Mouse (Mus musculus): ENCODE measurements around the gene Ankrd44. TPM values are rescaled to one million over a fixed set of nuclear protein-coding genes. Genes with fewer than 3 reads are reported as not detected.
"Not testable (repeated sequence)": the region's sequence is repeated elsewhere in the genome, so short reads cannot be mapped to it uniquely, and the experiment has no call there.

Ankrd44 gene
- 10 to 100 TPM; 15.9 to 16.9 TPM for total RNA-seq (2021)
- long read RNA-seq, experiment 1, full-length matches to known transcripts = 3 of 3 reads
- long read RNA-seq, experiment 1, partial matches to known transcripts = 0 of 3 reads
- long read RNA-seq, experiment 1, other reads (novel, unspliced or antisense) = 0 of 3 reads
- long read RNA-seq, experiment 2, full-length matches to known transcripts = 2 of 3 reads
- long read RNA-seq, experiment 2, partial matches to known transcripts = 1 of 3 reads
- long read RNA-seq, experiment 2, other reads (novel, unspliced or antisense) = 0 of 3 reads

GRCm38 (mm10) chr1:54925971-54926771 lies at the start of gene Ankrd44:
Gene Ankrd44 (minus strand): TSS chr1:54926387.
- peak; percentile 89 to 91 for DNase-seq
- intact Hi-C loops (cut with DNase I) = loop anchor here (1.0 to 5.0 kb wide), 5 partner anchors 51 to 260 kb away; no protein-coding TSS in a partner anchor

DNA sequence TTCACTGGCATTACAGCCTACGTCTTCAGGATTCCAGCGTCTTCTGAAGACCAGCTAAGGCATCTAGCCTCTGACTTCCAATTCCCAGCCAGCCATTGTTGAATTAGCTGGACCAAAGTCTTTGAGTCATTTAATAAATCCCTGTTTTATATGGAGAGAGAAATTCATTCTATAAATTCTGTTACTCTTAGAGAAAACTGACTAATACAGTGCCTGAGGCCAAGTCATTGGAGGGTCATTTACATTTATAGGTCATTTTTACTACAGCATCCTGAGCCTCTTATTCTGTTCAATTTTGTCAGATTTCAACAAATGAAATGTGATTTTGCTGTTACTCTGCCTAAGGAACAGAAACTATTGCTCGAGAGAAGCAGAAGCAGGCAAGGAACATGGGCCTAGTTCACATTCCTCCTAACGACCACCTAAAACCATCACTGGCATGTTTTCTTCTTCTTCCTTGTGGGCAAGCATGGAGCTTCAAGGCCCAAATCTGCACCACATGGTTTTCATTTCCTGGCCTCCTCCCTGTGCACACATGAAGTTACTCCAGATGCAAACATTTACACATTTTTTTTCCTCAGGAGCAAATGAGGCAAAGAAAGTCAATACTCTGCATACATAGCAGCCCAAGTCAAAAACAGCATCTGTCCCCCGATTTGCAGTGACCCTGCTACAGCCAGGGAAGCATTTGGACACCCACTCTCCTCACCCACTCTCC lies 45.7 kb upstream of the Ankrd44 start:
- intact Hi-C loops (cut with DNase I) = no loop called here

GRCm38 (mm10) chr1:54966858-54967257 lies 40.7 kb upstream of the Ankrd44 start:
- intact Hi-C loops (cut with DNase I) = no loop called here
- no peak for DNase-seq

More for the DNA sequence above, 45.7 kb upstream of the Ankrd44 start:
- no peak for DNase-seq

DNA sequence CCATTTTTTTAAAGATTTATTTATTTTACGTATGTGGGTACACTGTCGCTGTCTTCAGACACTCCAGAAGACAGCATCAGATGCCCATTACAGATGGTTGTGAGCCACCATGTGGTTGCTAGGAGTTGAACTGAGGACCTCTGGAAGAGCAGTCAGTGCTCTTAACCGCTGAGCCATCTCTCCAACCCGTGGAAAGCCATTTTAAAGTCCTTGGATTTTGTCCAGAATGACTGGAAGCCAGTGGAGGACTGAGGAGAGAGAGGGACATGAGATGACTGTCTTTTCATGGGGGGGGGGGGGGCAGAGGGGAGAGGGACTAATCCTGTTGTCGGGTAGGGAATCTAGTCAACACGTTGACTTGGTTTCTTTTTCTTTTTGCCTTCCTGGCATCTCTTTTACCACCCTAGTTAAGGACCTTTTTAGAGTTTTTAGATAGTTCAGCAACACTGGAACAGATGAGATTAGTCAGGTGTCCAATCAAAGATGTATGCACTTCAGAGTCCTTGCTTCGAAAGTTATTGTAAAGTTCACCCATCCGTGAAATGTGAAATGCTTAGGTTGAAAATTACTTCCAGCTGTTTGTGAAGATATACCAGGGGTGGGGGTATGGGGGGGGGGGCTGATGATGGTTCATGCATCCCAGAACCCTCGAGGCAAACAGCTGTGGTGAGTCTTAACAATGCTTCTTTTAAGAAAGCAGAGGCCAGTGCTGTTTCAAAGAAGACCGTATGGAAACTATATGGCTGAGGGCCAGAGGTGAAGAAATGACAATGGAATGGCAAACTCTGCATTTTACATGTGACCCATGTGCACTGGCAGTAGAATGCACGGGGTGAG lies 39.2 kb upstream of the Ankrd44 start:
- no peak for DNase-seq
- intact Hi-C loops (cut with DNase I) = no loop called here

DNA sequence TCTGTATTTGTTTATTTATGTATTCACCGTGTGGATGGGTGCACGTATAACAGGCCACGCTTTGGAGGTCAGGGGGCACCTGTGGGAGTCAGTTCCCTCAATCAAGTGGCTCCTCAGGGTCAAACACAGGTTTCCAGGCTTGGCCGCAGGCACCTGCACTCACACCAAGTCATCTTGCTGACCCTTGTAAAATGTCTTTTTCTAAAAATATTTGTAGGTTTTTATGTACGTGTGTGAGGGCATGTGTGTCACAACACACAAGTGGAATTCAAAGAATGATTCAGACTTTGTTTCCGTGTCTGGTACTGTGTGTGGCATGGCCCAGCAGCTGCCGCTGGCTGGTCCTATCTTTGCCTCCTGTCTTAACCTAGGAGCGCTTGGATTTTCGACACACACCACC lies 35.5 kb upstream of the Ankrd44 start:
- intact Hi-C loops (cut with DNase I) = no loop called here
- DNase-seq = no peak

- intact Hi-C loops (cut with DNase I) = no loop called here
- DNase-seq = no peak
Measured at GRCm38 (mm10) chr1:54960613-54961165, 34.5 kb upstream of the Ankrd44 start.

DNA sequence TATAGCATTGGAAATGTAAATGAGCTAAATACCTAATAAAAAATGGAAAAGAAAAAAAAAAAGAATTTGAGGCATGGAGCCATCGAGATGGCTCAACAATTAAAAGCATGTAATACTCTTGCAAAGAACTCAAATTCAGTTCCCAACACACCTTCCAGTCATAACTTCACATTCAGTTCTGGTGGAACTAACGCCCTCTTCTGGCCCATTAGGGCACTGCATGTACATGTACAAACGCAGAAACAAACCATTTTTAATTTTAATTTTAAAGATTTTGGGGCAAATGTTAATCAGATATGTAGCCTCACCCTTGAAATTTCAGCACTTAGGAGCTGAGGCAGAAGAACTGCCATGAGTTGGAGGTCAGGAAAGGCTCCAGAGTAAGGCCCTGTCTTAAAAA lies 32.3 kb upstream of the Ankrd44 start:
- intact Hi-C loops (cut with DNase I) = no loop called here
- DNase-seq = no peak

GRCm38 (mm10) chr1:54956995-54957394 lies 30.8 kb upstream of the Ankrd44 start:
- intact Hi-C loops (cut with DNase I); DNase-seq: not testable (repeated sequence)

GRCm38 (mm10) chr1:54954856-54955255 lies 28.7 kb upstream of the Ankrd44 start:
- no peak for DNase-seq
- intact Hi-C loops (cut with DNase I) = no loop called here

- DNase-seq = no peak
- intact Hi-C loops (cut with DNase I) = no loop called here
Measured at GRCm38 (mm10) chr1:54944648-54945047, 18.5 kb upstream of the Ankrd44 start.

DNA sequence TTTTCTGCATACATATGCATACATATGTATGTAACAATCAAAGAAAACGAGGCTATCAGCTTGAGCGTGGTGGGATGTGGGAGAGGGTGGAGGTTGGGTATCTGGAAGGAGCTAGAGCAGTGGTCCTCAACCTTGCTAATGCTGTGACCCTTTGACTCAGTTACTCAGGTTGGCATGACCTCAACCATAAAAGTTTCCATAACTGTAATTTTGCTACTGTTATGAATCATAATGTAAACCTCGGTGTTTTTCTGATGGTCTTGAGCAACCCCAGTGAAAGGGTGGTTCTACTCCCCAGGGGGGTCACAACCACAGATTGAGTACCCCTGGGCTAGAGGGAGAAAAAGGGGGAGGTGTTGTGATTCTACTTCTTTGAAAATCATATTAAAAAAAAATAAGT lies 9.3 kb upstream of the Ankrd44 start:
- intact Hi-C loops (cut with DNase I) = no loop called here
- no peak for DNase-seq

DNA sequence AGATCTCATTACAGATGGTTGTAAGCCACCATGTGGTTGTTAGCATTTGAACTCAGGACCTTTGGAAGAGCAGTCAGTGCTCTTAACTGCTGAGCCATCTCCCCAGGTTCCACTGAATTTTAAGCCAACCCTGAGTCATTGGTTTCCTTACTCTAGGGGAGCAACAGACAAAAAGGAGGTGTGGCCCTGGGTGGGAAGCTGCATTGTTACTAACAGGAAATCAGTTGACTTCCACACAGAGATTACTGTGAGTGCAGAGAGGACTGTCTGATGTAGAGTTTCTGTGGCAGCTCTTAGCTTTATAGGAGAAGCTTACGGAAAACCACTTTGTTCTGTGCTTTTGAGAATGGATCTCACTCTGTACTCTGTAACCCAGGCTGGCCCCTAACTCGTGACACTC lies 8.7 kb upstream of the Ankrd44 start:
- intact Hi-C loops (cut with DNase I) = no loop called here

GRCm38 (mm10) chr1:54933646-54934045 lies 7.5 kb upstream of the Ankrd44 start:
- DNase-seq = no peak
- intact Hi-C loops (cut with DNase I) = no loop called here

More for the DNA sequence above, 8.7 kb upstream of the Ankrd44 start:
- no peak for DNase-seq

DNA sequence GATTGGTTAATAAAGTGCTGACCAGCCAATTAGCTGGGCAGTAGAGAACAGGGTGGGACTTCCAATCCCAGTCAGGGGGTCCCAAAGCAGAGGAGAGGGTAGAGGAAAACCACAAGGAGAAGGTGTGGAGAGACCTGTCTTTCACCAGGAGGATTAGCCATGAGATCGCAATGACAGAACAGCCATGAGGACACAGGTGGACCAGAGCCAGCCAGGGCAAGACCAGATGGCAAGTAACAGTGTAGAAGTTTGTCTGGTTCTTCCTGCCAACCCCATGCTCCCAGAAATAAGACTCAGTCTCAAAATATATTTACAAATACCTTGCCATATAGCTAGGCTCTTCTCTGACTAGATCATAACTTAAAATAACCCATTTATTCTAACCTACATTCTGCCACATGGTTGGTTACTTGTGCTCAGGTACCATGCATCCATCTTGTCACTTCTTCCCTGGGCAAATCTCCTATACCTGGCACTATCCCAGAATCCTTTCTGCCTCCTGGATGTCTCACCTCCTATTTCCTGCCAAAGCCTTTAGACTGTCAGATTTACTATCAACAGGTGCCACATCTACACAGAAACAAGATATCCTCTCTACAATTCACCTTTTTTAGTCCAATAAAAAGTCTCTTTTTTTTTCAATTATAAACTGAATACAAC lies 6.4 kb upstream of the Ankrd44 start:
- intact Hi-C loops (cut with DNase I) = no loop called here
- no peak for DNase-seq

DNA sequence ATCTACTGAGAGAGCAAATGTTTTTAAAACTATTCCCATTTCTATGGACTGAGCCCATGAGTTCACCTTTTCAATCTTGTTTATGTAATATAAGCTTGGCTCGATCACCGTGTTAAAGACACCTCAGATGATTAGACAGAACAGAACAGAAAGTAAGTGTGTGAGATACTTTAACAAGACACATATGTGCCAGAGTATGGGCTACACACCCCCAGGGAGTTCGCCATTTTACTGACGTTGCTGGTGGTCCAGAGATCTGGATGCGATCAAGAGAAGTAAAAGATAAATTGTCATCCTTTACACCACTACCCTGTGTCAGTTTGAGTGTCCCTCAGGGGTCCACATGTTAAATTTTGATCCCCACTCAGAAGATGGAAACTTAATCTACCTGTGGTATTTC lies 5.0 kb upstream of the Ankrd44 start:
- DNase-seq = no peak
- intact Hi-C loops (cut with DNase I) = no loop called here

- no peak for DNase-seq
- intact Hi-C loops (cut with DNase I) = no loop called here
Measured at GRCm38 (mm10) chr1:54930670-54931200, 4.5 kb upstream of the Ankrd44 start.

DNA sequence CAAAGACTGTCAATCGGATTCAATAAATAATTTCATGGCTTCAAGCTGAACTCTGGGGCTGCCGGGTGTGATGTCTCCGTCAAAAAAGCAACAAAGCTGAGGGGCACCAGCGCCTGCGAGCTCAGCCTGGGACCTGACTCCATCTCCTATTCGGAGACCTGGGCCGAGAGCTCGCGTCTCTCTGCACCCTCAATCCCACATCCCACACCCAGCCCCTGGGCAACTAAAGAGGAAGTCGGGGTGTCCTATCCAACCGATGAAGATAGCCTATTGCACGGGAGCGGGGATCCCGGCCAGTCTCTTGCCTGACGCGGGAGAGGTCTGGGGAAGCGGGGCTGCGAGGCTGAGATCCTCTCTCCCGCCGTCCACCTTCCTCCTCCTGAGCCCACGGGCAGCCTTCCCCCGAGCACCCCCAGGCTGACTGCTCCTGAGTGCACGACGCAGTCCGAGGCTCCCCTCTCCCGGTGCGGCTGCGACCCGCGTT lies 694 bp downstream of the Ankrd44 start:
- DNase-seq = peak; percentile 44 to 48
- intact Hi-C loops (cut with DNase I) = loop anchor here (1.0 to 5.0 kb wide), 3 partner anchors 52 to 259 kb away; no protein-coding TSS in a partner anchor

DNA sequence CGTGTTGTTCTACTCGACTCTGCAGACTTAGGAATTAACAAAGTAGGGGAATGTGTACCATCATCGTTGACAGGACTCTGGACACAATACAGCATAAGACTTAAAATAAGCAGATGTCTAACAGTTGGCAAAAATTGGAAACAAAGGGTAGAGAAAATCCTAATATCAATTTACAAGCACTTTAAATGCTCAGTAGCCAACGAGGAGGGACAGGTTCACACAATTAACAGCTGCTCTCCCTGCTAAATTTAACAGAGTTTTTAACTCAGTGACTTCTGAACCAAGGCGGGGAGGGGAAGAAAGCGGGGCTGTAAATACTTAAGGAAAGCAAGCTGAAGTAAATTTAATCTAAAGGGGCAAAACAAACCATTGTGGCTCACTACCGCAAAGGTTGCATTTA lies 1.4 kb downstream of the Ankrd44 start:
- DNase-seq = no peak
- intact Hi-C loops (cut with DNase I) = loop anchor here (1.0 to 5.0 kb wide), 3 partner anchors 53 to 258 kb away; no protein-coding TSS in a partner anchor

GRCm38 (mm10) chr1:54924309-54924685 lies 1.9 kb downstream of the Ankrd44 start:
- DNase-seq = no peak
- intact Hi-C loops (cut with DNase I) = no loop called here

All from heart, postnatal 14 days (tissue).